Mouse (Mus musculus): Measurements from ENCODE around the gene Snap91. TPM values are rescaled to one million over a fixed set of nuclear protein-coding genes. Genes with fewer than 3 reads are reported as not detected.

Gene Snap91
- polyA plus RNA-seq, 1 experiment from 2014 or later, result 4.9 TPM

DNA sequence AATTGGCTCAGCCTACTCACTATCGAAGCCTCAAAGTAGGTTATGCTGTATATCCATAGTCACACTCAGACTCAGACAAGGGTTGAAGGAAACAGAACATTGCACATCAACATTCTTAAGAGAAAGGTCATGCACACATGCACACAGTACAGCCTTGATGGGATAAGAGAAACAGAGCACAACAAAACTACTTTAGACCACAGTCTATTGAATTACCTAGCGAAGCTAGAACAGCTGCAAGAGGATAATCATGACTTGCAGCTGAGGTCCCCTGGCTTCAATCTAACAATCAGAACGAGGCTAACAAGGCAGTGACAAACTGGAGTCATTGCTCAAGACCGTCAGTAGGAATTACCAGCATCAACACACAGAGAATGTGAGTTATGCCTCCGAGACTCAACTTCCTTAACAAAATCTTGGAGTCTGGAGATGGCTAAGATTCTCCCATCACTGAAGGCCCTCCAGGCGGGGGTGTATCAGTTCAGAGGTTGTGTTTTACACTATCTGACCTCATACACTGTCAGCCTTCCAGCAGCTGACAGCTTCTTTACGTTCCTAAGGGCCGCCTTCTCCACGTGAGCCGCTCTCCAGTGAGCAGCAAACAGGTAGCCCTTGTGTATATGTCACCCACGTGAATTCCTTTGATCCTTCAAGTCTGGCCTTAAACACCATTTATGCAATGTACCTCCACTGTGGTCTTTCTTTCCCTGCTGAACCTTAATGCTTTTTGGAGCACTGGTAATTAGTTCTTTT is 10.7 kb downstream of the Snap91 start:
- WGBS, result 48% methylated on average over 11 of the region's 11 CpGs
- no peak overlapping the region for H3K4me2 ChIP-seq (ENCODE audit: low read depth, low read length)
- no peak for ATAC-seq (ENCODE audit: low read depth)

DNA sequence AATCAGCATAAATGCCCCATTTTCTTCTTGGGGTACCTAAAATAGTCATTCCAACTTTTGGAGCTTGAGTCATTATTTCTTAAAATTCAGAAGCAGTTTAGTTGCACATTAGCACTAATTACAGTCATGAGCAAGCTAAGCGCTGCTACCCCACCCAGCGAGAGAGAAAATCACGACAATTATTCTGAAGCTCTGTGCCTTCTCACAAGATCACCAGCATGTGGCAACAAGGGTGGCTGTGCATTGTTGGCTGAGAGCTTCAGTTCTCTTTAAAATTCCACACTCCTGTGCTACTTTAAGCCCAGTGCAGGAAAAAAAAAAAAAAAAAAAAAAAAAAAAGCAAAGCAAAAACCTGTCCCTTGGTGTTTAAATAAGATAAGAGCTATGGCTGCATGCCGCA is 22.4 kb downstream of the Snap91 start:
- Histone ChIP-seq H3K9me3 (ENCODE audit: control insufficient read depth, low read length) (no peaks in the 10 kb centered on the region), H3K27me3 (ENCODE audit: control insufficient read depth, insufficient read depth, low read depth, low read length) (no peaks in the 10 kb centered on the region), H3K9ac (ENCODE audit: low read length) (no peak overlapping the region), H3K4me2 (ENCODE audit: low read depth, low read length) (no peak overlapping the region), H3K36me3 (ENCODE audit: control insufficient read depth, insufficient read depth, low read length) (no peaks in the 10 kb centered on the region), H3K4me3 (ENCODE audit: low read length) (no peak overlapping the region), H3K27ac (ENCODE audit: low read length) (no peak overlapping the region), H3K4me1 (replicated peaks; ENCODE audit: control insufficient read depth, insufficient read depth, low read length) (no peaks in the 10 kb centered on the region)
- no peak for ATAC-seq (ENCODE audit: low read depth)
- WGBS, result 72% methylated on average over 4 of the region's 4 CpGs

More for the DNA sequence above, 10.7 kb downstream of the Snap91 start:
- Histone ChIP-seq H3K9me3 (ENCODE audit: control insufficient read depth, low read length) (no peaks in the 10 kb centered on the region), H3K27ac (ENCODE audit: low read length) (no peak overlapping the region), H3K4me3 (ENCODE audit: low read length) (no peak overlapping the region), H3K9ac (ENCODE audit: low read length) (no peak overlapping the region), H3K36me3 (ENCODE audit: control insufficient read depth, insufficient read depth, low read length) (no peaks in the 10 kb centered on the region), H3K4me1 (replicated peaks; ENCODE audit: control insufficient read depth, insufficient read depth, low read length) (no peaks in the 10 kb centered on the region), H3K27me3 (ENCODE audit: control insufficient read depth, insufficient read depth, low read depth, low read length) (peaks cover 2% of the 10 kb centered on the region; the same call in 1 of the 2 replicates)

DNA sequence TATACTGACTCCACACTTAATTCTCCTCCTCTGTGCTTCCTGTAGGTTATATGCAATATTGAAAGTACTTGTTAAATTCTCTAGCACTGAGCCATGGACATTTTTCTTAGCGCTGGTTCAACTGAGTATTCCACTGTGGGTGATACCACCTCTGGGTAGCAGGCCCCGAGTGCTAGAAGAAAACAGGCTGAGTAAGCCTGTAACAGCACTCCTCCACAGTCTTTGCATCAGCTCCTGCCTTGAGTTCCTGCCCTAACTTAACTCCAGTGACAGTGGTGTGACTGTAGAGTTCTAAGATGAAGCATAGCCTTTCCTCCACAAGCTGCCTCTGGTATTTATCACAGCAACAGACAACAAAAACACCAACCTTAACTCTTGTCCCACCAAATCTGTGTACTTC is 22.8 kb downstream of the Snap91 start:
- no peak overlapping the region for H3K27ac ChIP-seq (ENCODE audit: low read length)
- H3K9me3 ChIP-seq (ENCODE audit: control insufficient read depth, low read length), result no peaks in the 10 kb centered on the region
- H3K4me1 ChIP-seq (replicated peaks; ENCODE audit: control insufficient read depth, insufficient read depth, low read length), result no peaks in the 10 kb centered on the region
- no peaks in the 10 kb centered on the region for H3K27me3 ChIP-seq (ENCODE audit: control insufficient read depth, insufficient read depth, low read depth, low read length)
- no peak for ATAC-seq (ENCODE audit: low read depth)
- no peak overlapping the region for H3K4me2 ChIP-seq (ENCODE audit: low read depth, low read length)
- H3K4me3 ChIP-seq (ENCODE audit: low read length), result no peak overlapping the region
- H3K36me3 ChIP-seq (ENCODE audit: control insufficient read depth, insufficient read depth, low read length), result no peaks in the 10 kb centered on the region
- H3K9ac ChIP-seq (ENCODE audit: low read length), result no peak overlapping the region
- WGBS, result 92% methylated on average over 2 of the region's 2 CpGs

DNA sequence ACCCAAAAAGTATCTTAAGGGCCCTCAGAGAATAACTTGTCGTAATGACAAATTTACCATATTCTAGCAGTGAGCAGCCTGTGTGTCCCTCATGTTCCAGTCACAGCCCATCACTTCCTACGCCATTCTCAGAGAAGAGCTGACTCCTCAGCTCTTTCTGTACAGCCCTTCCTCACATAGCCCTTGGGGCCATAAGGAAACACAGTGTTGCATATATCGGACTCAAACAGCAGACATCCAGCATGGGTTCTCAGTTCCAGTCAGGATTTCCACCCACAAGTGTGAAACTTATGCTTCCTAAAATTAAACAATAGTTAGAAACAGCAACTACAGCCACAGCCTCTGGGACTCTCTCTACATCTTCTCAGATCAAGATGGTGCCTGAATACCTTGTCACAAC is 27.6 kb downstream of the Snap91 start:
- H3K27me3 ChIP-seq (ENCODE audit: control insufficient read depth, insufficient read depth, low read depth, low read length), result no peaks in the 10 kb centered on the region
- no peak overlapping the region for H3K4me2 ChIP-seq (ENCODE audit: low read depth, low read length)
- 96% methylated on average over 3 of the region's 3 CpGs for WGBS
- H3K9ac ChIP-seq (ENCODE audit: low read length), result no peak overlapping the region
- H3K36me3 ChIP-seq (ENCODE audit: control insufficient read depth, insufficient read depth, low read length), result no peaks in the 10 kb centered on the region
- H3K4me3 ChIP-seq (ENCODE audit: low read length), result no peak overlapping the region
- no peaks in the 10 kb centered on the region for H3K9me3 ChIP-seq (ENCODE audit: control insufficient read depth, low read length)
- no peaks in the 10 kb centered on the region for H3K4me1 ChIP-seq (replicated peaks; ENCODE audit: control insufficient read depth, insufficient read depth, low read length)
- no peak for ATAC-seq (ENCODE audit: low read depth)
- H3K27ac ChIP-seq (ENCODE audit: low read length), result no peak overlapping the region

DNA sequence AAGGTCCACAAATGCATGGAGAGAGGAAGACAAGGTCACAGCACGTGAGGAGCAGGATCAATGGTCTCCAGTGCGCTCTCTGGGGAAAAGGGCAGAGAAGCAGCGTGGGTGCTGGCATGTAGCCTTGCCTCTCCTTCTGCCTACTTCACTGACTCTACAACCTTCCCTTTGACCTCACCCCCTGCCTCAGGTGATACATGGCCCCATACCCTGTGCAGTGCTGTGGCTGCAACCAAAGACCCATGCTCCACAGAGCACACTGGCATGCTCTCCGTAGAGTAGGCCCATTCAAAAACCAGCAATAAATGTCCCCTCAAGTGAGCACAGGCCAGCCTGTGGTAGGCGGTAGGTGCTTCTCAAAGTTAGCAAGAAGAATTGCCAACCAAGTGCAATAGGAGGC is 28.8 kb downstream of the Snap91 start:
- no peak overlapping the region for H3K4me2 ChIP-seq (ENCODE audit: low read depth, low read length)
- no peaks in the 10 kb centered on the region for H3K4me1 ChIP-seq (replicated peaks; ENCODE audit: control insufficient read depth, insufficient read depth, low read length)
- no peaks in the 10 kb centered on the region for H3K27me3 ChIP-seq (ENCODE audit: control insufficient read depth, insufficient read depth, low read depth, low read length)
- WGBS, result 84% methylated on average over 5 of the region's 5 CpGs
- no peak overlapping the region for H3K9ac ChIP-seq (ENCODE audit: low read length)
- H3K36me3 ChIP-seq (ENCODE audit: control insufficient read depth, insufficient read depth, low read length), result no peaks in the 10 kb centered on the region
- H3K9me3 ChIP-seq (ENCODE audit: control insufficient read depth, low read length), result no peaks in the 10 kb centered on the region
- no peak overlapping the region for H3K27ac ChIP-seq (ENCODE audit: low read length)
- H3K4me3 ChIP-seq (ENCODE audit: low read length), result no peak overlapping the region
- no peak for ATAC-seq (ENCODE audit: low read depth)

DNA sequence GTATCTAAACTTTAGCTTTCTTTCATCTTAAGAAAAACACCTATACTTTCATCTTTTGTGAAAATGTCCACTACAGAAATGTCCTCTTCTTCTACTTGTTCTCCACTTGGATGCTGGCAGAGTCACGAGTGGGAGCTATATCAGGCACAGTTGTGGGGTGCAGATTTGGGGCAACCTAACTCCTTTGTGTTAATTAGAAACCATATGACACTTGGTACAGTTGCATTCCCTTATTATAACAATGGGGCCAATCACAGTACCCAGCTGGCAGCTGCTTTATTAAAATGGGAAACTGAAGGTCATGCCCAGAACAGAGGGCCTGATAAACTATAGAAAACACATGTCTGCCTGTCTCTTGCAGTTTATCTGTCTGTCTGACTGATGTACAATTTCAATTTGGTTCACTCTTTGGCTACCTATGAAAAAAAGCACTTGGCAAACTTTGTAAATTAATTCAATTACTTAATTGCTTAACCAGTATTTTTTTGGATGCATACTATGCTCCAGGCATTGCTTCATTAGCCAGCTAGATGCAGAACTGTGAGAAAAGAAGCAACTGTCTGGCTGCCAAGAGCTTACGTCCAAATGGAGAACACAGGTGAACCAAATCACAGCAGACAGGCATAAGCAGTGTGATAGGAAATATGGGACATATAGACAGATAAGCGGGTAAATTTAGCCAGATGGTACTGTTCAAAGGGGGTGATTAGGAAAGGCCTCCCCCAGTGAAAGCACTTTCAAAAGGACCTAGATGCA is 29.8 kb downstream of the Snap91 start:
- H3K4me1 ChIP-seq (replicated peaks; ENCODE audit: control insufficient read depth, insufficient read depth, low read length), result no peaks in the 10 kb centered on the region
- H3K9ac ChIP-seq (ENCODE audit: low read length), result no peak overlapping the region
- no peak overlapping the region for H3K4me3 ChIP-seq (ENCODE audit: low read length)
- no peak for ATAC-seq (ENCODE audit: low read depth)
- 69% methylated on average over 3 of the region's 3 CpGs for WGBS
- H3K27me3 ChIP-seq (ENCODE audit: control insufficient read depth, insufficient read depth, low read depth, low read length), result no peaks in the 10 kb centered on the region
- H3K36me3 ChIP-seq (ENCODE audit: control insufficient read depth, insufficient read depth, low read length), result no peaks in the 10 kb centered on the region
- H3K4me2 ChIP-seq (ENCODE audit: low read depth, low read length), result no peak overlapping the region
- no peak overlapping the region for H3K27ac ChIP-seq (ENCODE audit: low read length)
- no peaks in the 10 kb centered on the region for H3K9me3 ChIP-seq (ENCODE audit: control insufficient read depth, low read length)

DNA sequence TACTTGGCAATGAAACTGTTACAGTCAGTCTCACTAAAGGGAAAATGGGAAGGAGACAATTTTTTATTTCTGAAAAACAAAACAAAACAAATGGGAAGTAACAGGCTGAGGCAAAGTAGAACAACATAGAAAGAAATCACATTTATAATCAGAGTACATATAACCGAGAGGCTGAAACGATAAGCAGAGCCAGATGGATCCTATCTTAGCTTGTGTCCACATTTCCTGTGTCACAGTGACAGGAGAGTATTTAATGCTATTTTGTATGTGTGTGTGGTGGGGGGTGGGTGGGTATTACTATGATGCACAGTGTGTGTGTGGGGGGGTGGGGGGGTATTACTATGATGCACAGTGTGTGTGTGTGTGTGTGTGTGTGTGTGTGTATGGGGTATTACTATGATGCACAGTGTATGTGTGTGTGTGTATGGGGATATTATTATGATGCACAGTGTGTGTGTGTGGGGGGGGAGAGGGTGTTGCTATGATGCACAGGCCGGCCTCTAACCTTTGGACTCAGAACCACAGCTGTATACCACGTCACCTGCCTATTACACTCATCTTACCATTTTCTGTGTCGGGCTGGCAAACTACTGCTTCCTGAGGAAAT is 36.6 kb downstream of the Snap91 start:
- H3K36me3 ChIP-seq (ENCODE audit: control insufficient read depth, insufficient read depth, low read length), result no peaks in the 10 kb centered on the region
- H3K4me3 ChIP-seq (ENCODE audit: low read length), result no peak overlapping the region
- H3K4me1 ChIP-seq (replicated peaks; ENCODE audit: control insufficient read depth, insufficient read depth, low read length), result no peaks in the 10 kb centered on the region
- no peaks in the 10 kb centered on the region for H3K9me3 ChIP-seq (ENCODE audit: control insufficient read depth, low read length)
- no peak overlapping the region for H3K9ac ChIP-seq (ENCODE audit: low read length)
- WGBS, result 66% methylated on average over 5 of the region's 5 CpGs
- H3K27me3 ChIP-seq (ENCODE audit: control insufficient read depth, insufficient read depth, low read depth, low read length), result no peaks in the 10 kb centered on the region
- ATAC-seq (ENCODE audit: low read depth), result no peak; the same call in 1 of the 2 replicates
- H3K27ac ChIP-seq (ENCODE audit: low read length), result no peak overlapping the region
- no peak overlapping the region for H3K4me2 ChIP-seq (ENCODE audit: low read depth, low read length)

DNA sequence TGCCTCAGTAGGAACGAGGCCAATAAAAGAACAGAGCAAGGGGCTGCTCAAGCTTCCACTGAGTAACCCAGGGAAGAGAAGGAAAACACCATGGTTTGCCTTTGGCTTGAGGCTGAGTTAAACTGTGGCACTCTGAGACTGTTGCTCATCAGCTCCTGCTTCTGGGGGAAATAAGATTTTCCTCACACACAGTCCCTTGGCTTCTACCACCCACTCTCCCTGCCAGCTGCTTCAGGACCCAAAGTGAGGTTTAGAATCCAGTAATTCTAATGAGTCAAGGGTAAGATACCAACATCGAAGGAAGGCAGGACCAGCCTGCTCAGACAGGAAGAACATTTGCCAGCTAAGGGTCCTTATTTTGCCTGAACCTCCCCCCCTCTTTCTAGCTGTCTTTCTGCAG is 50.7 kb downstream of the Snap91 start:
- no peaks in the 10 kb centered on the region for H3K27me3 ChIP-seq (ENCODE audit: control insufficient read depth, insufficient read depth, low read depth, low read length)
- H3K4me1 ChIP-seq (replicated peaks; ENCODE audit: control insufficient read depth, insufficient read depth, low read length), result no peaks in the 10 kb centered on the region
- no peak overlapping the region for H3K9ac ChIP-seq (ENCODE audit: low read length)
- no peaks in the 10 kb centered on the region for H3K9me3 ChIP-seq (ENCODE audit: control insufficient read depth, low read length)
- no peak overlapping the region for H3K4me3 ChIP-seq (ENCODE audit: low read length)
- H3K36me3 ChIP-seq (ENCODE audit: control insufficient read depth, insufficient read depth, low read length), result no peaks in the 10 kb centered on the region
- H3K27ac ChIP-seq (ENCODE audit: low read length), result no peak overlapping the region
- whole genome bisulfite sequencing, result 64% methylated on average over 2 of the region's 2 CpGs
- no peak overlapping the region for H3K4me2 ChIP-seq (ENCODE audit: low read depth, low read length)
- ATAC-seq (ENCODE audit: low read depth), result no peak

DNA sequence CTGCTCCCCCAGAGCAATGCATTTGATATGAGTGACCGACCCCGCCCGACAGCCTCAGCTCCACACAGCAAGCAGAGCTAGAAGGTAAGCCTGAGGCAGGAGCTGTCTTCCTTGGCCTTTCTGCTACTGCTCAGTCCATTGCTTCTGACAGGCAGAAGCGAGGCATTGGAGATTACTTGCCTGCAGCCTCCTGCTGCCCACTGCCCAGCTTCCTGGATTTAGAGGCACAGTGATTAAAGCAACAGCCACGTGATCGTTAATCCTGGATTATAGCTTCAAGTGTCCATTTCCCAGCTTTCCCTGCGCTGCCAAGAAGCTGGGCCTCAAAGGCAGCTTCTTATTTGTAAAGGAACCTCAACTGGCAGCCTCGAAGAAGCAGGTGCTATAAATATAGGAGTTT is 51.4 kb downstream of the Snap91 start:
- Histone ChIP-seq H3K9me3 (ENCODE audit: control insufficient read depth, low read length) (no peaks in the 10 kb centered on the region), H3K4me1 (replicated peaks; ENCODE audit: control insufficient read depth, insufficient read depth, low read length) (no peaks in the 10 kb centered on the region), H3K27ac (ENCODE audit: low read length) (no peak overlapping the region), H3K4me3 (ENCODE audit: low read length) (no peak overlapping the region), H3K4me2 (ENCODE audit: low read depth, low read length) (no peak overlapping the region), H3K9ac (ENCODE audit: low read length) (no peak overlapping the region), H3K27me3 (ENCODE audit: control insufficient read depth, insufficient read depth, low read depth, low read length) (no peaks in the 10 kb centered on the region), H3K36me3 (ENCODE audit: control insufficient read depth, insufficient read depth, low read length) (no peaks in the 10 kb centered on the region)
- 70% methylated on average over 8 of the region's 8 CpGs for WGBS
- ATAC-seq (ENCODE audit: low read depth), result no peak

Data from lung, embryonic 16.5 days (tissue).